Mouse (Mus musculus) kidney, adult 2 months (tissue): ENCODE measurements at regions not wholly inside any gene's neighbourhood (a gene's known extent, or its start where the extent isn't known, plus 50 kb on each side); places are given as distances from the start of the nearest gene placed in this dataset.

Experiments
- DNase-seq: peaks from one replicate; pipeline ENCODE4 v3.0.0; 2021
- H3K27ac ChIP-seq: fragments of 200-500 bp; 2 replicates; pipeline ENCODE4 v1.5.1; 2012; ENCODE audit warnings: low read depth, low read length, control low read depth, inconsistent platforms; ENCODE audit not compliant: insufficient read depth
- H3K27me3 ChIP-seq: fragments of 200-500 bp; replicated peaks from 2 replicates; pipeline ENCODE4 v1.6.1; 2012; ENCODE audit warnings: mild to moderate bottlenecking, moderate library complexity, low read length, inconsistent platforms; ENCODE audit not compliant: control insufficient read depth, insufficient read depth
- H3K36me3 ChIP-seq: fragments of 200-500 bp; 2 replicates; pipeline ENCODE4 v1.6.1; 2012; ENCODE audit warnings: mild to moderate bottlenecking, moderate library complexity, low read length, inconsistent platforms; ENCODE audit not compliant: control insufficient read depth, insufficient read depth
- H3K4me1 ChIP-seq: fragments of 200-500 bp; 2 replicates; pipeline ENCODE4 v1.6.1; 2011; ENCODE audit warnings: low read length; ENCODE audit not compliant: control insufficient read depth, insufficient read depth
- H3K4me3 ChIP-seq: fragments of 200-500 bp; 2 replicates; pipeline ENCODE4 v1.5.1; 2011; ENCODE audit warnings: mild to moderate bottlenecking, low read depth, low read length, control low read depth; ENCODE audit not compliant: insufficient read depth
- CTCF ChIP-seq: fragments of 200-500 bp; conservative IDR thresholded peaks from 2 replicates; pipeline ENCODE4 v1.5.1; 2011; ENCODE audit warnings: low read depth, mild to moderate bottlenecking, control low read depth, low read length, moderate library complexity, mixed read lengths; ENCODE audit not compliant: insufficient read depth, insufficient read length
- POLR2A ChIP-seq: fragments of 200-500 bp; IDR thresholded peaks from one replicate; pipeline ENCODE4 v1.6.1; 2011; ENCODE audit warnings: low read depth, low read length, control low read depth
- WGBS: fragments of 180-500 bp; shearing (Covaris S2); methylation state at CpG from one replicate; pipeline ENCODE4 v1.1.7; 2018; 5-methylcytosine and 5-hydroxymethylcytosine counted together

- H3K4me1 ChIP-seq = no peaks in the 10 kb centered on the region
- H3K27me3 ChIP-seq = no peaks in the 10 kb centered on the region
- DNase-seq = no peak
- H3K4me3 ChIP-seq = no peak overlapping the region
- H3K36me3 ChIP-seq = no peaks in the 10 kb centered on the region
- no peak overlapping the region for H3K27ac ChIP-seq
- TF ChIP-seq CTCF (no peak), POLR2A (no peak)
These were observed 374.6 kb downstream of the Tmem161b start for GRCm38 (mm10) chr13:84596585-84597142.

DNA sequence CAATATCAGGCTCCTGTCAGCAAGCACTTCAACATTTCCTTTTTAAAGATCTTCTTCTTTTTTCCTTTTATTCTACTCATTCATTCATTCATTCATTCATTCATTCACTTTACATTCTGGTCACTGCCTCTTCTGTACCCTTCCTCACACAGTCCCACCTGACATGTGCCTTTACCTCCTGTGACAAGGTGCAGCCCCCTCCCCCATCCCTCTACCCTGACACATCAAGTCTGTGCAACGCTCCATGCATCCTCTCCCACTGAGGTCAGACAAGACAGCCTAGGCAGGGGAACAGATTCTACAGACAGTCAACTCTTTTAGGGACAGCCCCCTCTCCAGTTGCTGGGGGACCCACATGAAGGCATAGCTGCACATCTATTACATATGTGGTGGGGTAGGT is 380.5 kb downstream of the Tmem161b start:
- 77% methylated on average over 1 of the region's 1 CpGs for WGBS

DNA sequence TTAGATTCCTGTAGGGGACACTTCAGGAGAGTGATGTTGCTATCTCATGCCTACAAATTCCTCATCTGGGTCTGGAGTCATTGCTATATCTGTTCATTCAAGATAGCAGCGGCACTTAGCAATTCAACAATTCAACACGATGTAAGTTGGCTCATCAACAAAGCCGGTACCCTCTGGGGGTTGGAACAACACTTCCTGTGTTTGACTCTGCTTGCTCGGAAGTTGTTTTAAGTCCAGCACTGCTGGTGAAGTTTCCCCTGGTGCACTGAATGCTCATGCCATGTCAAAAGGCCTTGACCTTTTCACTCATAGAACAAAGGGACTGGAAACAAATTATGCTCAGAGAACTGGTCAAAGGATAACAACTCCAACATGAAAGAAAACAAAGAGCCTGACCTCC is 390.4 kb downstream of the Tmem161b start:
- TF ChIP-seq CTCF (no peak), POLR2A (no peak)
- 42% methylated on average over 4 of the region's 4 CpGs for WGBS
- no peak for DNase-seq

More for the DNA sequence above, 380.5 kb downstream of the Tmem161b start:
- Histone ChIP-seq H3K36me3 (no peaks in the 10 kb centered on the region), H3K4me3 (no peak overlapping the region), H3K27me3 (no peaks in the 10 kb centered on the region), H3K4me1 (no peaks in the 10 kb centered on the region), H3K27ac (no peak overlapping the region)
- TF ChIP-seq POLR2A = no peak
- no peak for TF ChIP-seq CTCF
- DNase-seq = no peak

GRCm38 (mm10) chr13:84613004-84613403 is 390.9 kb downstream of the Tmem161b start:
- Histone ChIP-seq H3K27me3 (no peaks in the 10 kb centered on the region), H3K4me1 (no peaks in the 10 kb centered on the region), H3K36me3 (no peaks in the 10 kb centered on the region), H3K4me3 (no peak overlapping the region), H3K27ac (no peak overlapping the region)
- no peak for TF ChIP-seq CTCF
- TF ChIP-seq POLR2A = no peak
- WGBS = 33% methylated on average over 2 of the region's 2 CpGs
- no peak for DNase-seq

More for the DNA sequence above, 390.4 kb downstream of the Tmem161b start:
- no peak overlapping the region for H3K27ac ChIP-seq
- no peaks in the 10 kb centered on the region for H3K36me3 ChIP-seq
- no peak overlapping the region for H3K4me3 ChIP-seq
- no peaks in the 10 kb centered on the region for H3K4me1 ChIP-seq
- no peaks in the 10 kb centered on the region for H3K27me3 ChIP-seq

- 87% methylated on average over 5 of the region's 5 CpGs for WGBS
- Histone ChIP-seq H3K4me3 (no peak overlapping the region), H3K4me1 (no peaks in the 10 kb centered on the region), H3K36me3 (no peaks in the 10 kb centered on the region), H3K27me3 (no peaks in the 10 kb centered on the region), H3K27ac (no peak overlapping the region)
- TF ChIP-seq CTCF (no peak), POLR2A (no peak)
- DNase-seq = no peak
These were observed 402.6 kb downstream of the Tmem161b start for GRCm38 (mm10) chr13:84624691-84625090.

- Histone ChIP-seq H3K4me3 (no peak overlapping the region), H3K36me3 (no peaks in the 10 kb centered on the region), H3K27me3 (no peaks in the 10 kb centered on the region), H3K27ac (no peak overlapping the region), H3K4me1 (no peaks in the 10 kb centered on the region)
- TF ChIP-seq POLR2A = no peak
- TF ChIP-seq CTCF = no peak
- DNase-seq = no peak
- 26% methylated on average over 1 of the region's 1 CpGs for WGBS
These were observed 403.4 kb downstream of the Tmem161b start for GRCm38 (mm10) chr13:84625527-84625926.

- H3K27me3 ChIP-seq = no peaks in the 10 kb centered on the region
- H3K27ac ChIP-seq = no peak overlapping the region
- TF ChIP-seq POLR2A (no peak), CTCF (no peak)
- no peaks in the 10 kb centered on the region for H3K4me1 ChIP-seq
- H3K4me3 ChIP-seq = no peak overlapping the region
- no peaks in the 10 kb centered on the region for H3K36me3 ChIP-seq
- DNase-seq = no peak
- WGBS = 49% methylated on average over 2 of the region's 2 CpGs
These were observed 403.8 kb downstream of the Tmem161b start for GRCm38 (mm10) chr13:84625927-84626326.
